Mouse (Mus musculus): ENCODE data around the gene Agps.

Gene Agps

DNA sequence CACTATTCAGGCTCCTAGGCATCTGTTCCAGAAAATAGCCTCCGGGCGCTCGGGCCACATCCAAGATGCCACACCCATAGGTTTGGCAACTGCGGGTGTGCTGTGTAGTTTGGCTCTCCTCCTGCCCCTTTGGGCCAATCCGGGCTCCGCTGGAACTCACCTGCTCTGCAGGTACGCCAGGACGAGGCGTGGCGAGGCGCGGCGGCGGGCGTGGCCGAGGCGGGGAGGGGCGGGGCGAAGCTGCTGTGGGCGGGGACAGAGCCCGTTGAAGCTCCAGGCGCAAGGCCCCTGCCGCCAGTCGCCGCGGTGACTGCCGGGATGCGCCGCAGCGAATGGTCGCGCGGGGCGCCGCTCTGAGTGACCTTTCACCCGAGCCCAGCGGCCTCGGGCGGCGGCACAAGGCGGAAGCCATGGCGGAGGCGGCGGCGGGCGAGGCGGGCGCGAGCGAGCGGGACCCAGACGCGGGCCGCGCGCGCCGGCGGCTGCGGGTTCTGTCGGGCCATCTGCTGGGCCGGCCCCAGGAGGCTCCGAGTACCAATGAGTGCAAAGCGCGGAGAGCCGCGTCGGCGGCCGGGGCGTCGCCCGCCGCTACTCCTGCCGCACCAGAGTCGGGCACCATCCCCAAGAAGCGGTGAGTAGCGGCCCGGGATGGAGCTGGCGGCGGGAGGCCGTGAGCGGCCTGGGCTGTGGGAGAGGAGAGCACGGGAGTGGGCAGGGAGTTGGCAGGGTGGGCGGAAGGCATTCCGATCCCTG is at the start of gene Agps:
Gene Agps, plus strand, starts transcription at position 297 of the 753 bp plus-strand sequence.
- peak; percentile 91 to 93 for DNase-seq

DNA sequence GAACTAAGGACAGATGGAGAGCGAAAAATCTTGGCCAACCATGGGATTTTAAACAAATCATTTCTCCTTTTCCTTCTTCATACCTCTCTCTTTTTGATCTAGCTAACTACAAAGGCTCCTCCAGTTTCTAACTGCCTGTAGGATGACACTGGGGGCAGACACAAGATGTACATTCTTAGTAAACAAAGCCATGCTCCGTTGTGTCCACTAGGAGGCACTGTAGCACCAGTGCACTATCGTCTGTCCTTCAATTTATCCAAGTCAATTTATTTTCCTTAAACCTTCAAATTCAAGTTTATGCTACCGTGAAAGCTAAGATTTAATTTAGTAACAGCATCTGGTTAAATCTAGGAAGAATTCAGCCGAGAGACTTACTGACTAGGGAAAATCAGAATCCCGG is 45.9 kb upstream of the Agps start:
- DNase-seq, result peak; percentile 55 to 57

DNA sequence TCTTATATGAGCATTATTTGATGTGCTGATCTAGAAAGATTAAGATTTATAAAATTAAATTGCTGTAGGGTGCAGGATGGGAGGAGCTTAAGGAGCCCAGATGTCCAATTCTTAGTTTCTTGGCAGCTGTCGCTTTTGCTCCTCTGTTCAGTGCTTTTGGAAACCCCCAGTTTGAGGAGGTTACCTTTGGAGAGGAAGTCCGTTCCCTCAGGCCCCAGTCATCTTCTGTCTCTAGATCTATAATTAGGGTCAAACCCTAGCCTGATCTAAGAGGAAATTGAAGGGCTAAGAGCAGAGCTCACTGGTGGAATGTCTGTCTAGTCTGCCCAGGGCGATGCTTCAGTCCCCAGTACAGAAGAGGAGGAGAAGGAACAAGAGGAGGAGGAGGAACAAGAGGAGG is 43.5 kb upstream of the Agps start:
- no peak for DNase-seq

GRCm38 (mm10) chr2:75789959-75790523 is 41.9 kb upstream of the Agps start:
- DNase-seq, result no peak

- DNase-seq, result peak in 1 of 2 experiments; percentile 22
Observed at GRCm38 (mm10) chr2:75791561-75792308, 40.2 kb upstream of the Agps start.

GRCm38 (mm10) chr2:75792377-75793203 is 39.4 kb upstream of the Agps start:
- DNase-seq, result peak; percentile 51 to 61

GRCm38 (mm10) chr2:75796181-75796580 is 35.8 kb upstream of the Agps start:
- DNase-seq, result no peak

- no peak for DNase-seq
Observed at GRCm38 (mm10) chr2:75798434-75798970, 33.5 kb upstream of the Agps start.

DNA sequence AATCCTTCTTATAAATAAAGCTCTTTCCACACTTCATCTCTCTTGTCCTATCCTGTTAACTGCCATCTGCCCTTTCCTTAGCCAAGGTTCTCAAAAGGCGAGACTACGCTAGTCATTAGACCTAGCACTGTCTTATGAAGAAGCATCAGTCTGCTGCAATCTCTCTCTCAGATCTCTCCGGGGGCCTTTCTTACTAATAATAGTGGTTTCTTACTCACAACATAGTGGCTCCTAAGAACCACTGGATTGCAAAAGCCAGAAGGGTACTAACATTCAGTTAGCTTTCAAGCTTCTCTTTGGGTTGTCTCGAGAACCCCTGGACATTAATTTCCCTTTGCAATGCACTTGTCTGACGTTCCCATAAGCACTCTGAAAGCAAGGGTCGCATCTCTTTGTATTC is 26.2 kb upstream of the Agps start:
- no peak for DNase-seq

DNA sequence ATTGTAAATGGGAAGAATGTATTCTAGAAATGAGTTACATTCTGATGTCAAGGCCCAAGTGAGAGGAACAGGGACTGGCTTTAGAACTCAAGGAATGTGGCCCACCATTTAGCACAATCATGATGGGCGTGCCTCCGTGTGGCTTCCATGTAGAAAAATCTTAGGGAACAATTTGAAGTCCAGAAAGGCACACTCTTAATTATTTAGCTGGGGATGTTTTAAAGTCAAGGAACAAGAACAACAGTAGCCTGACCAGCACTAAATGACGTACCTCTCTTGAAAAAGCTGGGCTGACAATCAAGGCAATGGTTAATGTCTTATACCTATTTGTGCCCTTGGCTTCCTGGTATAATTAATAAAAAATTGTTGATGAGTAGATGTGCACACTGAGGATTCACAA is 25.1 kb upstream of the Agps start:
- no peak for DNase-seq

GRCm38 (mm10) chr2:75807460-75807859 is 24.5 kb upstream of the Agps start:
- DNase-seq, result no peak

- DNase-seq, result no peak
Observed at GRCm38 (mm10) chr2:75814880-75815279, 17.1 kb upstream of the Agps start.

DNA sequence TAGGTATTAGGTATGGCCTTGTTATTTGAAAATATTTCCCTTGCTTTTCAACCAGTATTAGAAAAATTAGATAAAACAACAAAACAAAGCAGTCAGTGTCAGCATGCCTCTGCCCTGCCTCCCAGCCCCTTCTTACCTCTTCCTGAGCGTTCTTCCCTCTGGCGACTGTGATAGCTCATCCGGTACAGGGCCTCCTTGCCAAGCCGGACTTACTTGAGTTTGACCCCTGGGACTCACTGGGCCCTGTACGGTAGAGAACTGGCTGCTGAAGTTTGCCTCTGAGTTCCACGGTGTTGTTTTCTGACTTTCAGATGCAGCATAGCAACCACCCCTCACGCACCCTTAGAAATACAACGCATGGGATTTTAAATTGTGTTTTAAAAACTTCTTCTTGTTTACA is 16.5 kb upstream of the Agps start:
- DNase-seq, result no peak

DNA sequence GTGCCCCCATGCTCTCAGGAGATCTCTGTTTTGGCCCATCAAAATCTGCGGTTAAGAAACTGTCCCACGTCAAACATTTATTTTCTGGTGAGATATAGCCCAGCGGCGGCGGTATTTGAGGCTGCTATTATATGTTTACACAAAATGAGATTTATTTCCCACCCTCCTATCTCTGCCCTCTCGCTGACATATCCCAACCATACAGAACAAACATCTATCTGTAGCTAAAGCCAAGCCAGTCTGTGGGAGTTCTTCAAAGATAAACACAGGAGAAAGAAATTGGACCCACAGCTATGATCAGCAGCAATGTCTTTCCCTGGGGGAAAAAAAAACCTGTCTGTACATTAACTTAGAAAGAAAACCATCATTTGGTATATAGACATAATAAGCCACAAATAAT is 15.3 kb upstream of the Agps start:
- DNase-seq, result no peak

DNA sequence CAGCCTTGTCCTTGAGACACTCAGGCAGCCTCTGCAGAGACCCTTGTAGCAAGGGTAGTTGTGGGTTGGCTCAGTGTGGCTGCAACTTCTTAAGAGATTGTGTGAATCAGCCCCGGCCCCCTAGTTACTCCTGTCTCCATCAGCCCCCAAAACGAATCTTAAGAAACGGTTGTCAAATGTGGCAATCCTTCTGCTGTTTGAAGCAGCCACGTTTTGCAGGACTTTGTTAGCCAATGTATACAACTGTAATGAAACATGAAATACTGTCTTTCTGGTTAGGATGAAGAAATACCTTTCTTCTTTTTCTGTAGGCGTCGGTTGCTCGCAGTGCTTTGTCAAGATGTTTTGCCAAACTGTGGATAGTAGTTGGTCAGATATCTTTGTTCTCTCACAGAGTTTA is 13.3 kb upstream of the Agps start:
- no peak for DNase-seq

- DNase-seq, result no peak
Observed at GRCm38 (mm10) chr2:75819796-75820195, 12.2 kb upstream of the Agps start.

- no peak for DNase-seq
Observed at GRCm38 (mm10) chr2:75821971-75822751, 9.8 kb upstream of the Agps start.

DNA sequence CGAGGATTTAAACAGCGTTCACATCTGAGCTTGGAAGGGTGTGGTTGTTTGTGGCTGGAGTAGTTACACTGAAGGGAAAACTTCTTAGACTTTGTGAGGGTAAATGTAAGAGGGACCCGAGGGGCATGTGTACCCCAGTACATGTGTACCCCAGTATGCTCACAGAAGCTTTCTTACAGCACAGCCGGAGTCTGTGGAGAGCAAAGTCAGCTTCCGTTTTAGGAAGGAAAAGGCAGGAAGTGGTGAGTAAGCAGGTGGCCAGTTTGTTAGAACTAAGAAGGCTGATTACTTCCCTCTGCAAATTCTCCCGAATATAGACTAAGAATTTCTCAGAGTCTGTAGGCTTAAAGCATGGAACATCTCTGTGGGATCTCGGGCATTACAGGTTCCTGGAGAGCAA is 8.2 kb upstream of the Agps start:
- peak; percentile 43 to 58 for DNase-seq

GRCm38 (mm10) chr2:75824144-75824543 is 7.8 kb upstream of the Agps start:
- no peak for DNase-seq

GRCm38 (mm10) chr2:75824846-75825245 is 7.1 kb upstream of the Agps start:
- DNase-seq, result no peak

GRCm38 (mm10) chr2:75825603-75826002 is 6.4 kb upstream of the Agps start:
- no peak for DNase-seq
